Mouse (Mus musculus) embryo, embryonic 11 days (tissue): ENCODE results near the gene Tsc1.
A peak's percentile ranks its signal among the peaks of the same experiment; 100 is the strongest.

Source experiments
- DNase-seq: peaks from one replicate; pipeline ENCODE4 v3.0.0-alpha.2; 2015

Tsc1 gene

GRCm38 (mm10) chr2:28640461-28641424 lies at the start of gene Tsc1:
Gene Tsc1 (plus strand): TSS chr2:28641228.
- DNase-seq: peak; percentile 98

GRCm38 (mm10) chr2:28591479-28591878 lies 49.5 kb upstream of the Tsc1 start:
- DNase-seq: no peak

DNA sequence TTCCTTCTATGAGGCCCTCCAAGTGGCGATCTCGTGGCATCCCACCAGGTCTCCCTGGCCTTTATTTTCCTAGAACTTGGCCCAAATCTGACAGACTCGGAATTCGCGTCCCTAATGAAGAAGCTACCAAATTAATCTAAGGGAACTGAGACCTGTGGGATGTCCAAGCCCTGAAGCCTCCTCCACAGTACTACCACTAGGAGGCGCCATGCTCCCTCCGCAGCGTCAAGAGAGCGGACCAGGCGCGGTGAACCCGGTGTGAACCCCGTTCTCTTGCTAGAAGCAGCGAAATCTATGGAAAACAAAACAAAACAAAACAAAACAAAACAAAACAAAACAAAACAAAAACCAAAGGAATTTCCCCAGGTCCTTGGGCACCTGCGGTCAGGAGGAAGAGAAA lies 48.2 kb upstream of the Tsc1 start:
- peak; percentile 79 for DNase-seq

- no peak for DNase-seq
Measured at GRCm38 (mm10) chr2:28596021-28596420, 45.0 kb upstream of the Tsc1 start.

GRCm38 (mm10) chr2:28596998-28597397 lies 44.0 kb upstream of the Tsc1 start:
- no peak for DNase-seq

DNA sequence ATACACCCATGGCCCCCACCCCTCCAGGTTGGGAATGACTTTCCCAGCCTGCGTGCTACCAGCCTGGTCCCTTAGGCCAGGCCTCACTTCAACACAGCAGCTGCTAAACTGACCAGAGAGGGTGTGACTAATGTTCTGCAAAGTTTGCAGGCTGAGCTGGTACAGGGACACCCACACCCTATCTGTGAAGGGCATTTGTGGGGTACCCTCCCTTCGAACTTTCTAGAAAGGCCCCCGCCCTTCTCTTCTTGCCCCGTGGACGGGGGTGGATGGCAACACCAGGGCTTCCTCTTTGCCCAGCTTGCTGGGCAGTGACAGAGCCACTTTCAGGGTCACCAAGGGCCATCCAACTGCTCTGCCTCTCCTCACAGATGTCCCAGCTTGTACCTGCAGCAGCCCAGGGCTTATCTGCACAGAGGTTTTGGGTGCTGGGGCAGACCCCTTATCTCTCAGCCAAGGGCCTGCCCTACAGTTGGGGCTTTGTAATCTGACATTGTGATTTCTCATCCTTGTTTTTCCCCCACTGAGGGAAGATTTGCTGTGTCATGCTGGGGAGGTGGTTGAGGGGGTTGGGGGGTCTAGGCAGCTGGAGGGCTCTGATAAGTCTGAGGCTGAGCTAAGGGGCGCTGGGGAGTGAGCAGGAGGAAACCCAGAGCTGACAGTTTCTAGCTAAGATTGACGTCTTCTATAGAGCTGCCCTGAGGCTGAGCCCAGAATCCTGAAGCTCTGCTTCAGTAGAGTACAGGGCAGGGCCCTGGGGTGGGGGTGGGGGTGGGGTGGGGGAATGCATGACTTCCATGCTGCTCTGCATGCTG lies 43.1 kb upstream of the Tsc1 start:
- no peak for DNase-seq

DNA sequence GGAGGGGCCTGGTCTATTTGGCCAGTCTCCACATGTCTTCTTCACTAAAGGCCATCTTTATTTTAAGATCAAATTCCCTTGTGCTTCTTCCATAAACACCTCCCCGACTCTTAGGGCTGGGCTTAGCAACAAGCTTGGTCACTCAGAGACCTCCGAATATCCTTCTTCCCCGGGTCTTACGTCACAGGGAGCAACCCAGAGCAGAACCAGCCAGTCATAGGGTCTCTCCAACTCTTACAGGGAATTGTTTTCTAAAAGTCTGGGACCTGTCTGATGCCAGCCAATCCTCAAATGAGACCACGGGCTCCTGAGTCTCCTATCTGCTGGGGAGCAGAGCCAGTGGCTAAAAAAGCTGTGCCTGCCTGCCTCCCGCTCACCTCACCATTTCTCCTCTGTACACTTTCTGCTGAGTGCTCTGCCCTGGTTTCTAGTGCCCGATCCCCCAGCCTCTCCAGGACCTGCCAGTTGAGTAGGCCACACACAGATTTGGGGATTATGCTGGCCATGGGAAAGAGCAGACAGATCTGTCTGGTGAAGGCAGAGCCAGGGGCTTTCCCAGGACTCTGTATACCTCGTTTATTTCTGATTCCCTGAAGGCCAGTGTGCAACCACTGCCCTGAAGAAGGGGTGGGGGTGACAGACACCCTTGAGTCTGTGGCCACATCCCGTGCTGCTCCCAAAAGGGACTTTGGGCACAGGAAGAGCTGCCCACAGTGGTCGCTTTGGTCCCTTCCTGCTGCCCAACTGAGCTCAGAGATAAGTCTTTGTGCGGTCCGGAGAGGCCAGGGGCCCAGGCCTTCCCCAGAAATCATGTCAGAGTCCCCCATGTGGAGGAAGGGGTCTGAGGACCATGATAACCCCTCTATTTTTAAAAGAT lies 42.1 kb upstream of the Tsc1 start:
- DNase-seq: no peak

DNA sequence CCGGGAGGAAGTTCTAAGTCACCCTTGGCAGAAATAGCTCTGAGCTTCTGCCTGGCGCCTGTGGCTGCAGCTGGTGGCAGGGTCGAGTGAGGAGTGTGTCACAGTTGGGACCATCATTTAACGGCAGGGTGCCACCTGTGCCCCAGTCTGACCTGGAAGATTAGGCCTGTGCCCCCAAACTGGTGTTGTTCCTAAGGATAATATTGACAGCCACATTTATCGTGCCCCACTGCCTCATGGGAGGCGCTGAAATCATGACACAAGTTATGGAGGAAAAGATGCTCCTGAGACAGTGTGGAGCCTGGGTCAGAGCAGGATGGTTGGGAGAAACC lies 41.5 kb upstream of the Tsc1 start:
- DNase-seq: no peak

- no peak for DNase-seq
Measured at GRCm38 (mm10) chr2:28601720-28602590, 39.1 kb upstream of the Tsc1 start.

DNA sequence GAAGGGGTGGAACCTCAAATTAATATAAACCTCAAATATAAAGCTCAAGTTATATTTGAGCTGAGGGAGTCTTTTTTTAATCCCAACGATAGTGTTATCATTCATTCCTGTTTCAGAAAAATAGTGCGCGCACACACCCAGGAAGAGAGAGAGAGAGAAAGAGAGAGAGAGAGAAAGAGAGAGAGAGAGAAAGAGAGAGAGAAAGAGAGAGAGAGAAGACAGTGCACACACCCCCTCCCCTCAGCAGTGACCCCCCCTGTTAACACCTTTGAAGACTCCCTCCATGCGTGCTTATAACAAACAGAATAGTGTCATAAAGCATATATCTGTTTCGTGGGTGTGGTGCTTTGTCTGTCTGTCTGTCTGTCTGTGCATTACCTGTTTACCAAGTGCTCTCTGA lies 37.5 kb upstream of the Tsc1 start:
- no peak for DNase-seq

DNA sequence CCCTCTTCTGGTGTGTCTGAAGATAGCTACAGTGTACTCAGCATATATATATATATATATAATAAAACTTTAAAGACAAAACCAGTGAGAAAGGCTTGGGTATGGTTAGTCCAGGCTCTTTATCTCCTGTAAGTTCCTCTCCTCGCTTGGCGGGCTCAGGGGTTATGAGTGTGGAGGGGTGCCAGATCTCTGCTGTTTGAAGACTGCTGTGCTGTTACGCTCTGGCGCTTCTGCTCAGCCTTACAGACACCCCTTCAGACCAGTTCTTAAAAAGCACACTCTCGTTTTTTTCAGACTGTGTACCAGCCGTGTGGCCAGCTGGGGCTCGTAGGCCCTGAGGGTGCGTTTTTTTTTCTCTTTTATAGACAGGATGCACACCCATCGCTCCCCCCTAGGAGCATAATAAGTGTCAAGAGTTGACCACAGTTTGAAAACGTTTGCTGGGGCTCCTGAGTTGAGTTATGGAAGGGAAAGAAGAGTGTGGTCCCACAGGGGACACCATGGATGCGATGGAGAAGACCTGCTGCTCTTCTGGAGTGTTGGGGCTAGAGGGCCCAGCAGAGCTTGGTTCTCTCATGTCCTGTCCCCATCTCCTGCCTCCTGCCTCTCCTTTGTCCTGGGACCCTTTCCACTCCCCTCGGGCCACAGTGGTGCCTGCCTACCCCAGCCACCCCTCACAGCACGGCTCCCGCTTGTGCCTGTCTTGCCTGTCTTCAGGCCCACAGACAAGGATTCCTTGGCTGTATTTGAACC lies 35.1 kb upstream of the Tsc1 start:
- no peak for DNase-seq

GRCm38 (mm10) chr2:28606601-28607340 lies 34.3 kb upstream of the Tsc1 start:
- DNase-seq: no peak

DNA sequence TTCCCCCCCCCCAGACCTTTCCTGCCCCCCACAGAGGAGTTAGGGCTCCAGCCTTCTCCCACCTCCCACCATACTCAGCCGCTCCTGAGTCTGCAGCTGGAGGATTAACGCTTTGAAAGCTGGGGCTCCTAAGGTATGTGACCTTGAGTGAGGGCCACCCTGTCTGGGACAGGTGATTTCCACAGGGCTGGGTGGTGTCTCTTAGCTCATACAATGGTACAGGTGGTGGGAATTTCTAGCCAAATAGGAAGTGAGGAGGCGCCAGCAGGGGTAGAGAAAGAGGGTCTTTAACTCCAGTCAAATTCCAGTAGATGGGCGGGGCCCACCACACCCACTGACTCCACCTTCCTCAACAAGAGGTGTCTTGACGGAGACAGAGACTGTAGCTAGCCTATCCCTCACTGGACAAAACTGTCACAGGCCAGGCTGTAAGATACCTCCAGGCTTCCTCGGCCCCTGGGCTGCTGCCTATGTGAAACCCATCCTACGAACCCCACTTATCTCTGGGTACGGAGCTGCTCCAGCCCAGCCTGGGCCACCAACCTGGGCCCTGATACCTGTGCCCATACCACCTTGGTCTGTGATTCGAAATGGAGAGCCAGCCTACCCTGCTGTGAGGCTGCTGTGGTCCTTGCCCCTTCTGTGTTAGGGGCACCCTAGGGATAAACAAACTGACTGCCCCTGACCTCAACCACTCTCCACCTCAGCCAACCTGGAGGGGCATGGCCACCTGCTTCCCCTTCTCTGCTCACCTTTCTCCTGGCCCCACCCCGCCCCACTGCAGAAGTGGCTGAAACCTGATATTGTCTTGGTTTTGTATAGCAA lies 33.5 kb upstream of the Tsc1 start:
- DNase-seq: no peak

DNA sequence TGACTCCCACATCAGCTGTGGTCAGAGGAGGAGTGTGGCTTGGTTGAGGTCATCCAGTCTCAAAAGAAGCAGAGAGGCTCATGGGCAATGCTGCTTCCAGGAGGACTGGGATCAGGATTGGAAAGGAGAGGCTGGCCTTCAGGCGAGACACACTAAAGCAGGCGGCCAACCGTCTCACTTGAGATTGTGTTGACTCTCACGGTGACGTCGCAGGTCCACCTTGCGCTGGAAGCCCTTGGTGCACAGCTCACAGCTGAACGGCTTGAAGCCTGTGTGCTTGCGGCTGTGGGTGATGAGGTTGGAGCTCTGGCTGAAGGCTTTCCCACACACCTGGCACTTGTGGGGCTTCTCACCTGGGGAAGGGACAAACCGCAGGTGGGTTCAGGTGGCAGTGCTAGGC lies 31.2 kb upstream of the Tsc1 start:
- no peak for DNase-seq

GRCm38 (mm10) chr2:28610716-28611406 lies 30.2 kb upstream of the Tsc1 start:
- DNase-seq: no peak

DNA sequence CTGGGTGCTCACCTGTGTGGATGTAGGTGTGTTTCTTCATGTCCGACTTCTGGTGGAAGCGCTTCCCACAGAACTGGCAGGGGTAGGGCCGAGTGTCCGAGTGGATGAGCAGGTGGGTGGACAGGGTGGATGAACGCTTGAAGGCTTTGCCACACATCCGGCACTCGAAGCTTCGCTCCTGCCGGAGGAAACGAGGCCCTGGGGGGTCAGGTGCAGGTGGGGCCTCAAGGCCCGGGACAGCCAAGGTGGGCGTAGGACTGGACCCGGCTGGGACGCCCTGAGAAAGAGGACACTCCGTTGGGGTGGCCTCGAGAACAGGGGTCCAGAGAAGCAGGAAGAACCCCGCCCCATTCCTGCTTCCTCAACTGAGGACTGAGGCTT lies 29.6 kb upstream of the Tsc1 start:
- no peak for DNase-seq

- no peak for DNase-seq
Measured at GRCm38 (mm10) chr2:28612436-28613063, 28.5 kb upstream of the Tsc1 start.

DNA sequence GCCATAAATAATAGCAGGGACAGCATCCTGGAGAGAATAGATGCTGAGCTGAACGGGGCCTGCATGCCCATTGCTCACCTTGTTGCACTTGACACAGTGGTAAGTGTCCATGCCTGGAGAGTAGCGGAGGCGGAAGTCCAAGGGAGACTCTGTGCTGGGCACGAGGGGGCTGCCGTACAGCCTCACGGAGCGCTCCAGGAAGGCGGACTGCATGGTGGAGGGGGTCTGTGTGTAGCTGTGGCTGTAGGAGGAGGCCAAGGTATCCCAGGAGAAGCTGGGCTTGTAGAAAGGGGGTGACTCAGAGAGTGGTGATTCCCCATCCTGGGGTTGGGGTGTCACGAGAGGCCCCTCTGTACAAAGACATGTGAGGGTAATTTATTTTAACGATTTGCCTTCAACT lies 27.4 kb upstream of the Tsc1 start:
- DNase-seq: no peak

GRCm38 (mm10) chr2:28616358-28616757 lies 24.7 kb upstream of the Tsc1 start:
- DNase-seq: no peak
